Mouse (Mus musculus) hindbrain, embryonic 13.5 days (tissue): ENCODE data around the gene Bend5. TPM values are rescaled to one million over a fixed set of nuclear protein-coding genes. Genes with fewer than 3 reads are reported as not detected.

Source experiments
- ATAC-seq: fragments of 200-750 bp; cut with Nextera tagmentation; 2 replicates; pipeline ENCODE4 v1.8.0; 2017; ENCODE audit warnings: moderate TSS enrichment; ENCODE audit not compliant: low FRiP score
- H3K27ac ChIP-seq: fragments of 300-500 bp; sonication (generic); 2 replicates; pipeline ENCODE4 v1.5.1; 2015; ENCODE audit warnings: inconsistent platforms, mild to moderate bottlenecking, moderate library complexity
- H3K27me3 ChIP-seq: fragments of 300-500 bp; sonication (generic); 2 replicates; pipeline ENCODE4 v1.6.1; 2015; ENCODE audit warnings: mild to moderate bottlenecking, inconsistent platforms
- H3K36me3 ChIP-seq: fragments of 300-500 bp; sonication (generic); 2 replicates; pipeline ENCODE4 v1.6.1; 2015; ENCODE audit warnings: mild to moderate bottlenecking, inconsistent platforms
- H3K4me1 ChIP-seq: fragments of 300-500 bp; sonication (generic); replicated peaks from 2 replicates; pipeline ENCODE4 v1.6.1; 2015; ENCODE audit warnings: inconsistent platforms
- H3K4me2 ChIP-seq: fragments of 300-500 bp; sonication (generic); 2 replicates; pipeline ENCODE4 v1.6.1; 2015; ENCODE audit warnings: inconsistent platforms, mild to moderate bottlenecking, moderate library complexity
- H3K4me3 ChIP-seq: fragments of 300-500 bp; sonication (generic); 2 replicates; pipeline ENCODE4 v1.5.1; 2015; ENCODE audit warnings: mild to moderate bottlenecking, inconsistent platforms
- H3K9ac ChIP-seq: fragments of 300-500 bp; sonication (generic); 2 replicates; pipeline ENCODE4 v1.6.1; 2015; ENCODE audit warnings: mild to moderate bottlenecking, inconsistent platforms
- H3K9me3 ChIP-seq: fragments of 300-500 bp; sonication (generic); 2 replicates; pipeline ENCODE4 v1.6.1; 2016; ENCODE audit warnings: inconsistent platforms
- WGBS: fragments of 180-500 bp; shearing (Covaris S2); methylation state at CpG from one replicate; pipeline ENCODE4 v1.1.7; 2015; 5-methylcytosine and 5-hydroxymethylcytosine counted together
- polyA plus RNA-seq: library from polyadenylated mRNA; unstranded; fragments of >200 nt; fragmentation: Nextera tagmentation; extraction: Ambion mirVana; gene quantifications from 2 replicates; pipeline ENCODE4 v1.2.1, GENCODE M21; 2015

The Bend5 gene
- polyA plus RNA-seq, 1 experiment from 2014 or later, result 74.9 TPM

GRCm38 (mm10) chr4:111498751-111499150 is 83.9 kb downstream of the Bend5 start:
- Histone ChIP-seq H3K4me1 (peaks cover 11% of the 10 kb centered on the region), H3K4me2 (no peak overlapping the region), H3K27ac (no peak overlapping the region), H3K4me3 (no peak overlapping the region), H3K9me3 (no peaks in the 10 kb centered on the region), H3K36me3 (no peaks in the 10 kb centered on the region), H3K27me3 (0 out of 2 replicates have a peak, but pooled peaks cover 3% of the 10 kb centered on the region), H3K9ac (no peak overlapping the region)
- 60% methylated on average over 3 of the region's 3 CpGs for WGBS
- no peak for ATAC-seq

- H3K9me3 ChIP-seq, result no peaks in the 10 kb centered on the region
- H3K9ac ChIP-seq, result no peak overlapping the region
- no peak for ATAC-seq
- no peaks in the 10 kb centered on the region for H3K36me3 ChIP-seq
- WGBS, result 85% methylated on average over 1 of the region's 1 CpGs
- H3K27me3 ChIP-seq, result no peaks in the 10 kb centered on the region
- H3K27ac ChIP-seq, result no peak overlapping the region
- no peak overlapping the region for H3K4me2 ChIP-seq
- 0 out of 2 replicates have a peak, but pooled peaks cover 6% of the 10 kb centered on the region for H3K4me1 ChIP-seq
- no peak overlapping the region for H3K4me3 ChIP-seq
Observed at GRCm38 (mm10) chr4:111501441-111501840, 86.6 kb downstream of the Bend5 start.

GRCm38 (mm10) chr4:111502965-111503727 is 88.3 kb downstream of the Bend5 start:
- ATAC-seq, result no peak
- 82% methylated on average over 5 of the region's 5 CpGs for WGBS
- no peak overlapping the region for H3K4me2 ChIP-seq

GRCm38 (mm10) chr4:111504952-111505351 is 90.1 kb downstream of the Bend5 start:
- Histone ChIP-seq H3K27me3 (no peaks in the 10 kb centered on the region), H3K4me1 (no peaks in the 10 kb centered on the region; the same call in 1 of the 2 replicates), H3K9ac (no peak overlapping the region), H3K27ac (no peak overlapping the region), H3K9me3 (no peaks in the 10 kb centered on the region), H3K4me2 (no peak overlapping the region), H3K36me3 (no peaks in the 10 kb centered on the region), H3K4me3 (no peak overlapping the region)
- ATAC-seq, result no peak
- WGBS, result 91% methylated on average over 2 of the region's 2 CpGs

More at GRCm38 (mm10) chr4:111502965-111503727, 88.3 kb downstream of the Bend5 start:
- Histone ChIP-seq H3K27me3 (no peaks in the 10 kb centered on the region), H3K4me1 (peaks cover 3% of the 10 kb centered on the region; the same call in 1 of the 2 replicates), H3K9ac (no peak overlapping the region), H3K9me3 (no peaks in the 10 kb centered on the region), H3K27ac (no peak overlapping the region), H3K36me3 (no peaks in the 10 kb centered on the region), H3K4me3 (no peak overlapping the region)
